Mouse (Mus musculus) forebrain, embryonic 12.5 days (tissue): ENCODE results near the gene Bag1. TPM values are rescaled to one million over a fixed set of nuclear protein-coding genes. Genes with fewer than 3 reads are reported as not detected.

Experiments
- ATAC-seq: fragments of 200-750 bp; cut with Nextera tagmentation; 2 replicates; pipeline ENCODE4 v1.8.0; 2017; ENCODE audit warnings: moderate TSS enrichment; ENCODE audit not compliant: low FRiP score
- H3K27ac ChIP-seq: fragments of 300-500 bp; sonication (generic); 2 replicates; pipeline ENCODE4 v1.5.1; 2016; ENCODE audit warnings: mild to moderate bottlenecking
- H3K27me3 ChIP-seq: fragments of 300-500 bp; sonication (generic); 2 replicates; pipeline ENCODE4 v1.6.1; 2016; ENCODE audit warnings: mild to moderate bottlenecking
- H3K36me3 ChIP-seq: fragments of 300-500 bp; sonication (generic); replicated peaks from 2 replicates; pipeline ENCODE4 v1.6.1; 2016; ENCODE audit warnings: mild to moderate bottlenecking
- H3K4me1 ChIP-seq: fragments of 300-500 bp; sonication (generic); 2 replicates; pipeline ENCODE4 v1.6.1; 2016
- H3K4me2 ChIP-seq: fragments of 300-500 bp; sonication (generic); 2 replicates; pipeline ENCODE4 v1.6.1; 2016; ENCODE audit warnings: mild to moderate bottlenecking, moderate library complexity
- H3K4me3 ChIP-seq: fragments of 300-500 bp; sonication (generic); replicated peaks from 2 replicates; pipeline ENCODE4 v1.5.1; 2016; ENCODE audit warnings: mild to moderate bottlenecking
- H3K9ac ChIP-seq: fragments of 300-500 bp; sonication (generic); 2 replicates; pipeline ENCODE4 v1.6.1; 2016; ENCODE audit warnings: mild to moderate bottlenecking
- H3K9me3 ChIP-seq: fragments of 300-500 bp; sonication (generic); 2 replicates; pipeline ENCODE4 v1.6.1; 2016
- WGBS: fragments of 180-500 bp; shearing (Covaris S2); methylation state at CpG from one replicate; pipeline ENCODE4 v1.1.7; 2016; 5-methylcytosine and 5-hydroxymethylcytosine counted together
- polyA plus RNA-seq: library from polyadenylated mRNA; unstranded; fragments of >200 nt; fragmentation: Nextera tagmentation; extraction: Ambion mirVana; gene quantifications from 2 replicates; pipeline ENCODE4 v1.2.1, GENCODE M21; 2016

Gene Bag1
- polyA plus RNA-seq, 1 experiment from 2014 or later: 229 TPM

- no peak for ATAC-seq
- Histone ChIP-seq H3K9ac (no peak overlapping the region), H3K4me3 (no peak overlapping the region), H3K9me3 (no peaks in the 10 kb centered on the region), H3K36me3 (peaks cover 24% of the 10 kb centered on the region), H3K27me3 (no peaks in the 10 kb centered on the region), H3K4me1 (no peaks in the 10 kb centered on the region), H3K4me2 (no peak overlapping the region), H3K27ac (no peak overlapping the region)
- 89% methylated on average over 7 of the region's 7 CpGs for WGBS
Observed at GRCm38 (mm10) chr4:40929046-40929445, 19.0 kb downstream of the Bag1 start.

- Histone ChIP-seq H3K9ac (no peak overlapping the region), H3K4me1 (no peaks in the 10 kb centered on the region), H3K27ac (no peak overlapping the region), H3K4me3 (no peak overlapping the region), H3K36me3 (no peaks in the 10 kb centered on the region), H3K27me3 (no peaks in the 10 kb centered on the region), H3K4me2 (no peak overlapping the region), H3K9me3 (no peaks in the 10 kb centered on the region)
- no peak for ATAC-seq
- WGBS: 41% methylated on average over 3 of the region's 3 CpGs
Observed at GRCm38 (mm10) chr4:40925568-40925967, 22.5 kb downstream of the Bag1 start.

DNA sequence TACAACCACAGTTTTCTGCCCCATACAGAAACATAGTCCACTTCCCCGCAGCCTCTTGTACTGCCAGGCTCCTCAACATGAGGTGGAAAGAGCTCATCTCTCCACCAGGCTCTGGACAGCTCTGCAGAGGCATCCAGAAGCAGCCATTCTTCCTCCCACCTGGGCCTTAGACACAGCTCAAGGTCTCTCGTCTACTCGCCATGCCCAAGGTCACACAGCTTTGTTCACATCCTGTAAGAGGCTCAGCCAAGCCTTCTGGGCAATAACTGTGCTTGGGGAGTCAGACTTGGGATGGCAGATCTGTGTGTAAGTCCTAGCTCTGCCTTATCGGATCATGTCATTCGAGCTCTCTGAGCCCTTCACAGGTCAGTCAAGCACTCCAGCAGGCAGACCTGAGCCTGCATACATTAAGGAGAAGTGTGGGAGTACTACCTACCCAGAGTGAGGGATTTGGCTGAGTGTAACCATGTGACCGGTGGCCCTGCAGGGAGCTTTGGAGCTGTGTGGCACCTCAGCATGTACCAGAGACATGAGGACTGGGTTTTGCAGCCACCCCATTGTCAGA lies 24.9 kb downstream of the Bag1 start:
- H3K4me2 ChIP-seq: no peak overlapping the region
- no peak overlapping the region for H3K27ac ChIP-seq
- ATAC-seq: no peak
- no peaks in the 10 kb centered on the region for H3K27me3 ChIP-seq
- no peaks in the 10 kb centered on the region for H3K4me1 ChIP-seq
- H3K9me3 ChIP-seq: no peaks in the 10 kb centered on the region; the same call in 1 of the 2 replicates
- no peak overlapping the region for H3K4me3 ChIP-seq
- 81% methylated on average over 6 of the region's 6 CpGs for WGBS
- no peak overlapping the region for H3K9ac ChIP-seq
- no peaks in the 10 kb centered on the region for H3K36me3 ChIP-seq

DNA sequence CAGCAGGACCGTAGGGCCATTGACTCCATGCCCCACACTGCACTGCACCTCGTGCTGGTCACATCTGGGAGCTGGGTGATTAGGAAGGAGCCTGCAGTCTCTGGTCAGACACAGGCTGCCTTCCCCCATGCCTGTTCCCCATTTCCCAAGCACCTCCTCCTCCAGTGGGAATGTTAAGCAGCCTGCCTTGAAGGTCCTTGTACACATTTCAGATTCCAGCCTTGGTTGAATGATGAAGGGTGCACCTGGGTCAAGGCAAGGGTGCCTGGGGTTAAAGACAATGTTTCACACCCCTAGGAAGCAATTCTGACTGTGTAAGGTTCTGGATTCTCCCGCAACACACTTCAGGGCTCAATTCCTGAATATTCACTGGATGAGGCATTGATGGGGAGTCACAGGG lies 26.8 kb downstream of the Bag1 start:
- no peaks in the 10 kb centered on the region for H3K36me3 ChIP-seq
- no peak overlapping the region for H3K4me3 ChIP-seq
- H3K4me2 ChIP-seq: no peak overlapping the region
- no peaks in the 10 kb centered on the region for H3K27me3 ChIP-seq
- H3K9me3 ChIP-seq: no peaks in the 10 kb centered on the region; the same call in 1 of the 2 replicates
- no peaks in the 10 kb centered on the region for H3K4me1 ChIP-seq
- H3K9ac ChIP-seq: no peak overlapping the region
- 80% methylated on average over 3 of the region's 3 CpGs for WGBS
- no peak for ATAC-seq
- H3K27ac ChIP-seq: no peak overlapping the region

DNA sequence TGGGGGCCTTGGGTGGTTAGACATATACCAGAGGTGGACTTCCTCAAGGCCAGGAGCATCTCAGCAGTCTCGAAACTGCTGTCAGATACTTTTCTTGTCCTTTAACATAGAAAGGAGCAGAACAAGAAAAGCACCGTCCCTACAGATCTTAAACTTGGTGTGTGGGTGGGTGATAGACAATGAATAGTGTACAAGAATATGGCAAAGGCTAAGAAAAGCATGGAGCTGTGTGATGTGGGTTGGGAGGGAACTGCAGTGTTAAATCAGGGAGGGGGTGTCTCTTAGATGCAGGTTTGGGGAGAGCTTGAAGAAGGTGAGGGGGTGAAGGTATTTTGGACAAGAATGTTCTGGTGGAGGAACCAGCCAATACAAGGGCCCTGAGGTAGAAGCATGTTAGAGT lies 27.5 kb downstream of the Bag1 start:
- ATAC-seq: no peak
- no peak overlapping the region for H3K9ac ChIP-seq
- H3K4me1 ChIP-seq: no peaks in the 10 kb centered on the region
- no peaks in the 10 kb centered on the region for H3K27me3 ChIP-seq
- H3K36me3 ChIP-seq: no peaks in the 10 kb centered on the region
- H3K4me2 ChIP-seq: no peak overlapping the region
- WGBS: 83% methylated on average over 2 of the region's 2 CpGs
- no peak overlapping the region for H3K4me3 ChIP-seq
- no peak overlapping the region for H3K27ac ChIP-seq
- no peaks in the 10 kb centered on the region; the same call in 1 of the 2 replicates for H3K9me3 ChIP-seq

- no peak for ATAC-seq
- no peak within 1 kb of the TSS for H3K4me3 ChIP-seq
- 85% methylated on average over 3 of the region's 3 CpGs for WGBS
- H3K36me3 ChIP-seq: no peaks in the 10 kb centered on the region
- H3K9me3 ChIP-seq: no peaks in the 10 kb centered on the region; the same call in 1 of the 2 replicates
- no peak within 1 kb of the TSS for H3K4me2 ChIP-seq
- H3K9ac ChIP-seq: no peak within 1 kb of the TSS
- H3K27me3 ChIP-seq: no peaks in the 10 kb centered on the region
- H3K4me1 ChIP-seq: no peaks in the 10 kb centered on the region
- no peak within 1 kb of the TSS for H3K27ac ChIP-seq
Observed at GRCm38 (mm10) chr4:40919785-40920184, 28.3 kb downstream of the Bag1 start, which contains the start of gene Spink4. Gene Spink4 (plus strand): TSS chr4:40920052.

GRCm38 (mm10) chr4:40916592-40917155 lies 31.4 kb downstream of the Bag1 start:
- Histone ChIP-seq H3K4me1 (no peaks in the 10 kb centered on the region), H3K4me3 (no peak overlapping the region), H3K9ac (no peak overlapping the region), H3K9me3 (no peaks in the 10 kb centered on the region; the same call in 1 of the 2 replicates), H3K36me3 (no peaks in the 10 kb centered on the region), H3K27me3 (no peaks in the 10 kb centered on the region), H3K4me2 (no peak overlapping the region), H3K27ac (no peak overlapping the region)
- WGBS: 90% methylated on average over 7 of the region's 7 CpGs
- no peak for ATAC-seq

DNA sequence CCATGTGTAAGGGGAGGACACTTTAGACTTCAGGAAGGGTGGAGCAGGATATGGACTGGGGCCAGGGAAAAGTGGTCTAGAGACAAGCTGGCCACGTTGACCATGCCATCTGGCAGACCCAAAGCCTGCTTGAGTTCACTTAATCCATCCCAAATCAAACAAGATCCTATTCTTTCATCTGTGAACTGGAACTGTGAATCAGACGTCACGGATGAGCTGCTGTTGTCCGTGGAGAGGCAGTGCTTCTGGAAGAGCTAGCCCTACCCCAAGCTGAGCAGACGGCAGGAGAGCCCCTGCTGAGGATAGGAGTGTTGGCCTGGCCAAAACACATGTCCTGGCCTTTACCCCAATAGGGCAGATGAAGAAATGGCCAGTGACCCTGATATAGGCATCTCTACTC lies 32.1 kb downstream of the Bag1 start:
- 82% methylated on average over 5 of the region's 5 CpGs for WGBS

GRCm38 (mm10) chr4:40914287-40914867 lies 33.7 kb downstream of the Bag1 start:
- H3K9ac ChIP-seq: no peak overlapping the region
- no peak for ATAC-seq
- H3K9me3 ChIP-seq: no peaks in the 10 kb centered on the region; the same call in 1 of the 2 replicates

More for the DNA sequence above, 32.1 kb downstream of the Bag1 start:
- no peak overlapping the region for H3K27ac ChIP-seq
- H3K4me1 ChIP-seq: no peaks in the 10 kb centered on the region
- no peak overlapping the region for H3K9ac ChIP-seq
- no peaks in the 10 kb centered on the region for H3K27me3 ChIP-seq
- no peaks in the 10 kb centered on the region for H3K36me3 ChIP-seq
- H3K4me2 ChIP-seq: no peak overlapping the region
- no peaks in the 10 kb centered on the region; the same call in 1 of the 2 replicates for H3K9me3 ChIP-seq
- ATAC-seq: no peak
- no peak overlapping the region for H3K4me3 ChIP-seq

GRCm38 (mm10) chr4:40908261-40908969 lies 39.7 kb downstream of the Bag1 start:
- 0 out of 2 replicates have a peak overlapping the region, but pooled peaks have one; percentile 2 for H3K9ac ChIP-seq
- 62% methylated on average over 20 of the region's 20 CpGs for WGBS
- H3K36me3 ChIP-seq: no peaks in the 10 kb centered on the region
- H3K27me3 ChIP-seq: no peaks in the 10 kb centered on the region
- no peak for ATAC-seq
- no peaks in the 10 kb centered on the region for H3K9me3 ChIP-seq
- H3K4me3 ChIP-seq: no peak overlapping the region
- no peaks in the 10 kb centered on the region for H3K4me1 ChIP-seq
- no peak overlapping the region for H3K4me2 ChIP-seq
- no peak overlapping the region for H3K27ac ChIP-seq

More at GRCm38 (mm10) chr4:40914287-40914867, 33.7 kb downstream of the Bag1 start:
- Histone ChIP-seq H3K4me2 (no peak overlapping the region), H3K27ac (no peak overlapping the region), H3K36me3 (no peaks in the 10 kb centered on the region), H3K4me3 (no peak overlapping the region), H3K27me3 (no peaks in the 10 kb centered on the region), H3K4me1 (no peaks in the 10 kb centered on the region)

GRCm38 (mm10) chr4:40906298-40906697 lies 41.8 kb downstream of the Bag1 start:
- Histone ChIP-seq H3K4me1 (no peaks in the 10 kb centered on the region), H3K9ac (no peak overlapping the region), H3K9me3 (no peaks in the 10 kb centered on the region), H3K27me3 (no peaks in the 10 kb centered on the region), H3K27ac (no peak overlapping the region), H3K36me3 (no peaks in the 10 kb centered on the region), H3K4me3 (no peak overlapping the region), H3K4me2 (no peak overlapping the region)
- no peak for ATAC-seq
- WGBS: 56% methylated on average over 1 of the region's 1 CpGs

GRCm38 (mm10) chr4:40900612-40901011 lies 47.5 kb downstream of the Bag1 start:
- WGBS: 87% methylated on average over 4 of the region's 4 CpGs
- Histone ChIP-seq H3K36me3 (no peaks in the 10 kb centered on the region), H3K4me1 (no peaks in the 10 kb centered on the region), H3K27me3 (no peaks in the 10 kb centered on the region), H3K4me2 (no peak overlapping the region), H3K4me3 (no peak overlapping the region), H3K27ac (no peak overlapping the region), H3K9ac (no peak overlapping the region), H3K9me3 (no peaks in the 10 kb centered on the region)
- ATAC-seq: no peak
